Mouse (Mus musculus) gastrocnemius, postnatal 14 days (tissue): ENCODE results near the gene Rsl24d1. TPM values are rescaled to one million over a fixed set of nuclear protein-coding genes. Genes with fewer than 3 reads are reported as not detected.
"Not testable (repeated sequence)": the region's sequence is repeated elsewhere in the genome, so short reads cannot be mapped to it uniquely, and the experiment has no call there.

Source experiments
- DNase-seq: peaks from one replicate; pipeline ENCODE4 v3.0.0; 2021; ENCODE audit warnings: mixed read lengths
- intact Hi-C: fragments of 180-260 bp; cut with DNase I; formaldehyde crosslinking; loops from one replicate; pipeline ENCODE4 v1.15.1; 2025; ENCODE audit warnings: low total_unique reads
- total RNA-seq, 2 experiments: library from RNA; stranded (reverse); gene quantifications; 2 replicates each; pipeline ENCODE4 v1.2.3; 2021

Rsl24d1 gene
- total RNA-seq, 2 experiments from 2014 or later: 41.2 to 42.7 TPM

- intact Hi-C loops: loop anchor here (10.0 kb wide), 1 partner anchor 130 kb away; no protein-coding TSS in a partner anchor
Observed at GRCm38 (mm10) chr9:73094580-73094979, 18.6 kb upstream of the Rsl24d1 start.

DNA sequence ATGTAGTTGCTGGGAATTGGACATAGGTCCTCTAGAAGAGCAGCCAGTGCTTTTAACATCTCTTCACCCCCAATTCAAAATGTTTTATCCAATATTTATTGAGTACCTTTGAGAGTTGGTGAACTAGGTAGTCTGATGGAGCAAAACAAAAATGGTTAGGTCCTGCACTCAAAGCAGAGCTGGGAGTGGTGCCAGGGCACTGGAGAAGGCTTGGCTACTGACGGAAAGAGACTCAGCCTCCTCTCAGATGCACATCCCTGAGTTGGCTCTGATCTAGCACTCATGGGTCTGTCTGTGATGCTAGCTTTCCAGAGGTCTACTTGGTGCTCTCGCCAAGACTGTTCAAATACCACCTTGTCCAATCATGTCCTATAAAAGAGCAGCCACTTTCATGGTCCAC, 15.3 kb upstream of the Rsl24d1 start:
- DNase-seq: no peak
- intact Hi-C loops: loop anchor here (10.0 kb wide), 1 partner anchor 133 kb away; no protein-coding TSS in a partner anchor

More at GRCm38 (mm10) chr9:73094580-73094979, 18.6 kb upstream of the Rsl24d1 start:
- no peak for DNase-seq

DNA sequence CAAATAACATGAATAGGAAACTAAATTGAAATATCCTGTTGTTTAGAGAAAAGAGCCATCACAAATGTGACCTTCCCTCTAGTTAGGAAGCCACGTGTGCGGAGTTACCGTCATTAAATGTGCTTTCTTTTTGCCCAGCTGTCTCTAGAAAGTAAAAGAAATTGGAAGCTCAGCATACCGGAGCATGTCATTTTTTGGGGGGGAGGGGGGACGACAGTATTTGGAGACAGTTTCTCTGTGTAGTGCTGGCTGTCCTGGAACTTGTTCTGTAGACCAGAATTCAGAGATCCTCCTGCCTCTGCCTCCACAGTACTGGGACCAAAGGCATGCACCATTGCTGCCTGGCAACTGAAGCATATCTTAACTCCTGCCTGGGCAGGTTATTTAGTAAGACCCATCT, 11.7 kb upstream of the Rsl24d1 start, which contains the start of gene Khdc3:
TSS of gene Khdc3 (plus strand) at position 301 of the 400 bp plus-strand sequence.
- intact Hi-C loops: no loop called here
- no peak for DNase-seq

- intact Hi-C loops: no loop called here
- no peak for DNase-seq
Observed at GRCm38 (mm10) chr9:73102181-73102580, 11.0 kb upstream of the Rsl24d1 start, which contains the start of gene Gm20509. Gm20509 (plus strand) TSS chr9:73102470.

DNA sequence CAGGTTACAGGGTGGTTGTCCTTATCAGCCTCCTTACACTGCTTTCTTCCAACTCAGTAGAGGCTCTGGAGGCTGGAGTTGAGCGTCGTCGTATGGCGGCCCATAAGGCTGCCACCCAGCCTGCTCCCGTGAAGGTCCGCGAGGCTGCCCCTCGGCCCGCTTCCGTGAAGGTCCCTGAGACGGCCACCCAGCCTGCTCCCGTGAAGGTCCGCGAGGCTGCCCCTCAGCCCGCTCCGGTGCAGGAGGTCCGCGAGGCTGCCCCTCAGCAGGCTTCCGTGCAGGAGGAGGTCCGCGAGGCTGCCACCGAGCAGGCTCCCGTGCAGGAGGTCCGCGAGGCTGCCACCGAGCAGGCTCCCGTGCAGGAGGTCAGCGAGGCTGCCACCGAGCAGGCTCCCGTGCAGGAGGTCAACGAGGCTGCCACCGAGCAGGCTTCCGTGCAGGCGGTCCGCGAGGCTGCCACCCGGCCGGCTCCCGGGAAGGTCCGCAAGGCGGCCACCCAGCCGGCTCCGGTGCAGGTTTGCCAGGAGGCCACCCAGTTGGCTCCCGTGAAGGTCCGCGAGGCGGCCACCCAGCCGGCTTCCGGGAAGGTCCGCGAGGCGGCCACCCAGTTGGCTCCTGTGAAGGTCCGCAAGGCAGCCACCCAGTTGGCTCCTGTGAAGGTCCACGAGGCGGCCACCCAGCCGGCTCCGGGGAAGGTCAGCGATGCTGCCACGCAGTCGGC, 9.9 kb upstream of the Rsl24d1 start:
- intact Hi-C loops: no loop called here
- peak; percentile 66 for DNase-seq

DNA sequence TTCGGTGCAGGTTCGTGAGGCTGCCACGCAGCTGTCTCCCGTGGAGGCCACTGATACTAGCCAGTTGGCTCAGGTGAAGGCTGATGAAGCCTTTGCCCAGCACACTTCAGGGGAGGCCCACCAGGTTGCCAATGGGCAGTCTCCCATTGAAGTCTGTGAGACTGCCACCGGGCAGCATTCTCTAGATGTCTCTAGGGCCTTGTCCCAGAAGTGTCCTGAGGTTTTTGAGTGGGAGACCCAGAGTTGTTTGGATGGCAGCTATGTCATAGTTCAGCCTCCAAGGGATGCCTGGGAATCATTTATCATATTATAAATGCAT, 9.4 kb upstream of the Rsl24d1 start:
- no peak for DNase-seq

GRCm38 (mm10) chr9:73105141-73105540, 8.1 kb upstream of the Rsl24d1 start:
- intact Hi-C loops: no loop called here
- DNase-seq: no peak

More for the DNA sequence above, 9.4 kb upstream of the Rsl24d1 start:
- intact Hi-C loops: no loop called here

- DNase-seq: no peak
- intact Hi-C loops: no loop called here
Observed at GRCm38 (mm10) chr9:73105771-73106170, 7.5 kb upstream of the Rsl24d1 start.

DNA sequence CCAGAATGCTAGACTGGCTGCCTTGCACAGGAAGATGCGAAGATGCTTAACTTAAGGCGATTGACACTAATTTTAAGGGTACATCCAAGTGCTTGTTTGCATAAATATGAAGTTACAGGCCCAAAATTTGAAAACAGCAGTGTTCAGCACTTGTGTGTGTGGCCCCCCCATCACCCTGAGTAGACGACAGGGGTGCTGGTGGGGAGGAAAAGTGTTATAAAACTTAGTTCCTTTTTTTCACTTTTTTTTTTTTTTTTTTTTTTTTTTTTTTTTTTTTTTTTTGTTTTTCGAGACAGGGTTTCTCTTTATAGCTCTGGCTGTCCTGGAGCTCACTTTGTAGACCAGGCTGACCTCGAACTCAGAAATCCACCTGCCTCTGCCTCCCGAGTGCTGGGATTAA, 3.5 kb downstream of the Rsl24d1 start:
- DNase-seq, intact Hi-C loops: not testable (repeated sequence)

GRCm38 (mm10) chr9:73118012-73118411, 4.8 kb downstream of the Rsl24d1 start:
- intact Hi-C loops: no loop called here
- DNase-seq: no peak

GRCm38 (mm10) chr9:73121735-73122134, 8.5 kb downstream of the Rsl24d1 start:
- intact Hi-C loops: no loop called here
- DNase-seq: no peak

GRCm38 (mm10) chr9:73125043-73125570, 11.9 kb downstream of the Rsl24d1 start:
- intact Hi-C loops: no loop called here
- DNase-seq: no peak

DNA sequence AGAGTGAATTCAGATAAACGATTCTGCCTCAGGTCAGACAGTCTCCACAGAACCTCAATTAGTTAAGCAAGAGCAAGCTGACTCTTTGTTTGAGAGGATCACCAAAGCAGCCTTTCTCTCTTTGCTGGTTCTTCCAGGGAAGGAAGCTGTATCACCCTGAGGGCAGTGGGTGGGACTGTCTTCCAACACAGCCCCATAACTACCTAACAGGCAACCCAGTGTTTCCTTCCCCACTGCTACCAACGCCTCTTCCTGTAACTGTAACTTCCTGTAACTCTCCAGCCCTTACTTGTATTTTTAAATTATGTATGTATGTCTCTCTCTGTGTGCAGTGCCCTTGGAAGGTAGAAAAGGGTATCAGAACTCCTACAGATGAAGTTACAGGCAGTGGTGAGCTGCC, 14.2 kb downstream of the Rsl24d1 start:
- no peak for DNase-seq
- intact Hi-C loops: no loop called here

GRCm38 (mm10) chr9:73129875-73130274, 16.6 kb downstream of the Rsl24d1 start:
- intact Hi-C loops: no loop called here
- DNase-seq: no peak

DNA sequence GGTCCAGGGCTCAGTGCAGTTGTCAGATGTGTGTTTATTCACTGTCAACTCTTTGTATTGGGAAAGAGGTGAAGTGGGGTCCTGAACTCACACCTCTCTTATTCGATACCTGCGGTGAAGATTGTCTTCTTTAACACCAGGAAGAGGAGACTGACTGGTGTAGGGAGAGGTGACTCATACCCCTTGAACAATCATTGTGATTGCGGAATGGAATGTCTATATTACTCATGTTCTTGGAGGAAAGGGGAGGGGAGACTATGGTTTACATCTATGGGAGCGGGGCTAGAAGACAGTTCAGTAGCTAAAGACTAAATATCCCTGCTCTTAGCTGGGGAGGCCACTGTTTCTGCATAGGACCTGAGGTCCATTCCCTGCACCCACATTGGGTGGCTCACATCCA, 17.3 kb downstream of the Rsl24d1 start:
- intact Hi-C loops: no loop called here
- no peak for DNase-seq

DNA sequence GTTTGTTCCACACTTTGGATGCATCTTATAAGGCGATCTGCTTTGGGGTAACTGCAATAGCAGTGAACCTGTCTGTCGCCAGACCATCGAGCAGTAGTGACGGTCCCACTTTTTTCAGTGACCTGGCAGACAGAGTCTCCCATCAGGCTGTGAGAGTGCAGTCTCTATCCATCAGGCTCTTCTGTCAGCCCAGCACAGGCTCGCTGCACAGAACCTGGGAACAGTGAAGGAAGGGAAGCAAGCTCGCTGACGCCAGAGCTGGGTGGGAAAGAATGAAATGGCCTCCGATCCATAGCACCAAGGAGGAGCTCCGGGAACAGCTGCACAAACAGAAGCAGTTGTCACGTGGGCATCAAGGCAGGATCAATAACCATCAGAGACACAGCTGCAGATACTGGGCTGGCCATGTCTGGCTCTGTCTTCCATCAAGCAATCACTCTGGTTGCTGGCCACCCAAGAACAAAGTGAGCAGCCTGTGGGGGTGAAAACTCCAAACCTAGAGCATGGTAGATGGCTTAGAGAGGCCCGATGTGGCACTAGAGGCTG, 24.2 kb downstream of the Rsl24d1 start:
- intact Hi-C loops: no loop called here
- DNase-seq: no peak

GRCm38 (mm10) chr9:73154347-73154746, 41.1 kb downstream of the Rsl24d1 start:
- intact Hi-C loops: no loop called here
- no peak for DNase-seq

DNA sequence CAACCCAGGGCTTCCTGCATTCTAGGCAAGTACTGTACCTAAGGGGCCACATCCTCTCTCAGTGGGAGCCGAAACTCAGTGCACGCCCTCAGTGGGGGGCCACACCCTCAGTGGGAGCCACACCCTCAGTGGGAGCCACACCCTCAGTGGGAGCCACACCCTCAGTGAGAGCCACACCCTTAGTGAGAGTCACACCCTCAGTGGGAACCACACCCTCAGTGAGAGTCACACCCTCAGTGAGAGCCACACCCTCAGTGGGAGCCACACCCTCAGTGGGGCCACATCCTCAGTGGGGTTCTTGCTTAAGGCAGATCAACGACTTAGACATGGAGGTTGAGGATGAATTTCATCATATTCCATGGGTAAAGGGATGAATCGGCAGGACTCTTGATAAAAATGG, 44.7 kb downstream of the Rsl24d1 start:
- no peak for DNase-seq
- intact Hi-C loops: no loop called here

- no peak for DNase-seq
- intact Hi-C loops: no loop called here
Observed at GRCm38 (mm10) chr9:73159265-73159664, 46.0 kb downstream of the Rsl24d1 start.

DNA sequence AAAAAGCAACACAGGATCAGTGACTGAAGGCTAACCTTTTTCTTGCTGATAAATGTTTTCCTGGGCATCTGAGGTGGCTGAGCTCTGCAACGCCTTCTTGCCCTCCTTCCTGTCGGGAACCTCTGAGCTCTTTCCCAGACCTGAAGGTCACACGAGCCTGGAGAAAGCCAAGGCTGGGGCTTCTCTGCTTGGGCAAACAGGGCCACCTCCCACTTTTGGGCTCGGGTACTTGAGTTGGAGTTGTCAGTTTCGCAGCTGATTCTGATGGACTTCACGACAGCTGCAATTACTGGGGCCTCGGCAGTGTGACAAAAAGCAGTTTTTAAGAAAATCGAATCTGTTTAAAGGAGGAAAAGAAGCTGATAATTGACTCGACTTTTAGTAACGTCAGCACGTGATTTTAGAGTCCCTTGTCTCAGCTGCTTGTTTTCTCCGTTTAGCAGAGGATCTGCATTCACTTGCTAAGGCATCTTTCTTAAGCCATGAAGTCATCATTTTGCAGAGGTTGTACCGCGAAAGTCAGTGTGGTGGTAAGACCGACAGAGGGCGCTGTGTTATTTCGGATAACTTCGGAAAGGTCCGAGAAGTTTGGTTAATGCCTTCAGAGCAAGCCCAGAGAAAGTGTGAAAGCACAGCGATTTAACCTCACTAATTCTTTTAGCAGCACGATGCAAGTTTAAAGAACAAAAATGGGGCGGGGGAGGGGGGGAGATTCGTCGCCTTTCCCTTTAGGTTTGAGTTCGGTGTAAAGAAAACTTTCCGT, 49.5 kb downstream of the Rsl24d1 start:
- peak; percentile 65 for DNase-seq
- intact Hi-C loops: no loop called here
